Mouse (Mus musculus): ENCODE measurements around the gene Aldh16a1. TPM values are rescaled to one million over a fixed set of nuclear protein-coding genes. Genes with fewer than 3 reads are reported as not detected.

The Aldh16a1 gene
- total RNA-seq (2021) = 10 to 100 TPM; 10.9 to 13.6 TPM

- peak; percentile 92 to 99 for DNase-seq (ENCODE audit: extremely low spot score in 1 of 2, low spot score in 1 of 2)
These were observed at the start of gene Aldh16a1, which contains the start of gene Pih1d1 for GRCm38 (mm10) chr7:45154096-45154992. TSS of gene Aldh16a1 (minus strand) at chr7:45154584. TSS of gene Pih1d1 (plus strand) at chr7:45154303.

GRCm38 (mm10) chr7:45202654-45203053 is 48.3 kb upstream of the Aldh16a1 start:
- no peak for DNase-seq (ENCODE audit: extremely low spot score in 1 of 2, low spot score in 1 of 2)

- DNase-seq (ENCODE audit: extremely low spot score in 1 of 2, low spot score in 1 of 2) = no peak
These were observed 44.6 kb upstream of the Aldh16a1 start for GRCm38 (mm10) chr7:45198961-45199360.

- DNase-seq (ENCODE audit: extremely low spot score in 1 of 2, low spot score in 1 of 2) = peak; percentile 41 to 52
These were observed 44.1 kb upstream of the Aldh16a1 start for GRCm38 (mm10) chr7:45198435-45198834.

GRCm38 (mm10) chr7:45196994-45197393 is 42.6 kb upstream of the Aldh16a1 start:
- no peak for DNase-seq (ENCODE audit: extremely low spot score in 1 of 2, low spot score in 1 of 2)

GRCm38 (mm10) chr7:45196176-45196535 is 41.8 kb upstream of the Aldh16a1 start:
- DNase-seq (ENCODE audit: extremely low spot score in 1 of 2, low spot score in 1 of 2) = no peak

GRCm38 (mm10) chr7:45195341-45196175 is 41.2 kb upstream of the Aldh16a1 start:
- no peak for DNase-seq (ENCODE audit: extremely low spot score in 1 of 2, low spot score in 1 of 2)

- DNase-seq (ENCODE audit: extremely low spot score in 1 of 2, low spot score in 1 of 2) = no peak
These were observed 39.7 kb upstream of the Aldh16a1 start for GRCm38 (mm10) chr7:45193871-45194785.

- DNase-seq (ENCODE audit: extremely low spot score in 1 of 2, low spot score in 1 of 2) = no peak
These were observed 39.0 kb upstream of the Aldh16a1 start for GRCm38 (mm10) chr7:45193406-45193805.

- DNase-seq (ENCODE audit: extremely low spot score in 1 of 2, low spot score in 1 of 2) = no peak
These were observed 38.4 kb upstream of the Aldh16a1 start for GRCm38 (mm10) chr7:45192585-45193310.

- DNase-seq (ENCODE audit: extremely low spot score in 1 of 2, low spot score in 1 of 2) = no peak
These were observed 37.5 kb upstream of the Aldh16a1 start for GRCm38 (mm10) chr7:45191803-45192363.

GRCm38 (mm10) chr7:45191161-45191560 is 36.8 kb upstream of the Aldh16a1 start:
- no peak for DNase-seq (ENCODE audit: extremely low spot score in 1 of 2, low spot score in 1 of 2)

GRCm38 (mm10) chr7:45190186-45190585 is 35.8 kb upstream of the Aldh16a1 start:
- no peak for DNase-seq (ENCODE audit: extremely low spot score in 1 of 2, low spot score in 1 of 2)

- no peak for DNase-seq (ENCODE audit: extremely low spot score in 1 of 2, low spot score in 1 of 2)
These were observed 35.2 kb upstream of the Aldh16a1 start for GRCm38 (mm10) chr7:45189600-45189999.

GRCm38 (mm10) chr7:45185921-45186320 is 31.5 kb upstream of the Aldh16a1 start:
- no peak for DNase-seq (ENCODE audit: extremely low spot score in 1 of 2, low spot score in 1 of 2)

GRCm38 (mm10) chr7:45183672-45184071 is 29.3 kb upstream of the Aldh16a1 start:
- DNase-seq (ENCODE audit: extremely low spot score in 1 of 2, low spot score in 1 of 2) = no peak

GRCm38 (mm10) chr7:45182606-45183005 is 28.2 kb upstream of the Aldh16a1 start:
- no peak for DNase-seq (ENCODE audit: extremely low spot score in 1 of 2, low spot score in 1 of 2)

GRCm38 (mm10) chr7:45182199-45182601 is 27.8 kb upstream of the Aldh16a1 start:
- DNase-seq (ENCODE audit: extremely low spot score in 1 of 2, low spot score in 1 of 2) = peak; percentile 60 to 71

GRCm38 (mm10) chr7:45181540-45181939 is 27.2 kb upstream of the Aldh16a1 start:
- DNase-seq (ENCODE audit: extremely low spot score in 1 of 2, low spot score in 1 of 2) = no peak

All from layer of hippocampus, postnatal 25 days (tissue).